Mouse (Mus musculus): ENCODE measurements around the gene Cdh16.

GRCm38 (mm10) chr8:104606329-104606728, 17.9 kb downstream of the Cdh16 start:
- TF ChIP-seq MAFK (IDR thresholded peaks at IDR 0.05; ENCODE audit: insufficient read depth, low read depth, low read length) (no peak), ZNF384 (IDR thresholded peaks at IDR 0.05; ENCODE audit: low read depth, low read length) (no peak), CHD2 (IDR thresholded peaks at IDR 0.05; ENCODE audit: low read depth, low read length) (no peak)
